Mouse (Mus musculus): ENCODE data around the gene Cep97.

Gene Cep97

GRCm38 (mm10) chr16:55947266-55947665, 12.6 kb upstream of the Cep97 start:
- peak; percentile 84 for DNase-seq (ENCODE audit: low read depth)

GRCm38 (mm10) chr16:55940781-55941180, 6.1 kb upstream of the Cep97 start:
- DNase-seq (ENCODE audit: low read depth), result no peak

- no peak for DNase-seq (ENCODE audit: low read depth)
These were observed 5.0 kb upstream of the Cep97 start for GRCm38 (mm10) chr16:55939703-55940102.

- no peak for DNase-seq (ENCODE audit: low read depth)
These were observed 4.1 kb upstream of the Cep97 start for GRCm38 (mm10) chr16:55938761-55939160.

- DNase-seq (ENCODE audit: low read depth), result peak; percentile 75
These were observed 843 bp downstream of the Cep97 start for GRCm38 (mm10) chr16:55933681-55934343.

GRCm38 (mm10) chr16:55924010-55924409, 10.6 kb downstream of the Cep97 start:
- DNase-seq (ENCODE audit: low read depth), result no peak

- DNase-seq (ENCODE audit: low read depth), result no peak
These were observed 12.6 kb downstream of the Cep97 start for GRCm38 (mm10) chr16:55922079-55922478.

GRCm38 (mm10) chr16:55914716-55915115, 19.9 kb downstream of the Cep97 start:
- no peak for DNase-seq (ENCODE audit: low read depth)

- no peak for DNase-seq (ENCODE audit: low read depth)
These were observed 24.4 kb downstream of the Cep97 start for GRCm38 (mm10) chr16:55910208-55910793.

GRCm38 (mm10) chr16:55906928-55907679, 27.6 kb downstream of the Cep97 start:
- DNase-seq (ENCODE audit: low read depth), result no peak

- no peak for DNase-seq (ENCODE audit: low read depth)
These were observed 29.3 kb downstream of the Cep97 start for GRCm38 (mm10) chr16:55905370-55905769.

- no peak for DNase-seq (ENCODE audit: low read depth)
These were observed 32.6 kb downstream of the Cep97 start for GRCm38 (mm10) chr16:55901839-55902756.

- peak; percentile 96 for DNase-seq (ENCODE audit: low read depth)
These were observed 36.2 kb downstream of the Cep97 start for GRCm38 (mm10) chr16:55898385-55899002.

GRCm38 (mm10) chr16:55895651-55896095, 39.0 kb downstream of the Cep97 start:
- peak; percentile 90 for DNase-seq (ENCODE audit: low read depth)

- peak; percentile 95 for DNase-seq (ENCODE audit: low read depth)
These were observed 39.6 kb downstream of the Cep97 start, which contains the start of gene Nxpe3 for GRCm38 (mm10) chr16:55894893-55895650. TSS of gene Nxpe3 (minus strand) at chr16:55895285.

- peak; percentile 76 for DNase-seq (ENCODE audit: low read depth)
These were observed 40.1 kb downstream of the Cep97 start for GRCm38 (mm10) chr16:55894536-55894892.

GRCm38 (mm10) chr16:55893410-55894107, 41.1 kb downstream of the Cep97 start:
- peak; percentile 44 for DNase-seq (ENCODE audit: low read depth)

- peak; percentile 83 for DNase-seq (ENCODE audit: low read depth)
These were observed 42.2 kb downstream of the Cep97 start for GRCm38 (mm10) chr16:55892484-55892883.

- DNase-seq (ENCODE audit: low read depth), result no peak
These were observed 43.3 kb downstream of the Cep97 start for GRCm38 (mm10) chr16:55891346-55891745.
